Mouse (Mus musculus): ENCODE data around the gene Shq1.
A peak's percentile ranks its signal among the peaks of the same experiment; 100 is the strongest.

The Shq1 gene

GRCm38 (mm10) chr6:100670880-100671344 is at the start of gene Shq1:
Shq1 (minus strand) TSS chr6:100671157.
- DNase-seq (ENCODE audit: low read depth, low spot score): peak; percentile 96

GRCm38 (mm10) chr6:100720098-100720501 is 49.1 kb upstream of the Shq1 start:
- no peak for DNase-seq (ENCODE audit: low read depth, low spot score)

GRCm38 (mm10) chr6:100716817-100717216 is 45.9 kb upstream of the Shq1 start:
- no peak for DNase-seq (ENCODE audit: low read depth, low spot score)

- DNase-seq (ENCODE audit: low read depth, low spot score): no peak
Observed at GRCm38 (mm10) chr6:100716152-100716551, 45.2 kb upstream of the Shq1 start.

GRCm38 (mm10) chr6:100715296-100715828 is 44.4 kb upstream of the Shq1 start:
- DNase-seq (ENCODE audit: low read depth, low spot score): no peak

GRCm38 (mm10) chr6:100710866-100711265 is 39.9 kb upstream of the Shq1 start:
- DNase-seq (ENCODE audit: low read depth, low spot score): no peak

- peak; percentile 49 for DNase-seq (ENCODE audit: low read depth, low spot score)
Observed at GRCm38 (mm10) chr6:100710170-100710569, 39.2 kb upstream of the Shq1 start.

- peak; percentile 10 for DNase-seq (ENCODE audit: low read depth, low spot score)
Observed at GRCm38 (mm10) chr6:100709483-100709882, 38.5 kb upstream of the Shq1 start.

- no peak for DNase-seq (ENCODE audit: low read depth, low spot score)
Observed at GRCm38 (mm10) chr6:100708996-100709395, 38.0 kb upstream of the Shq1 start.

- no peak for DNase-seq (ENCODE audit: low read depth, low spot score)
Observed at GRCm38 (mm10) chr6:100708248-100708647, 37.3 kb upstream of the Shq1 start.

GRCm38 (mm10) chr6:100707557-100707956 is 36.6 kb upstream of the Shq1 start:
- DNase-seq (ENCODE audit: low read depth, low spot score): no peak

- no peak for DNase-seq (ENCODE audit: low read depth, low spot score)
Observed at GRCm38 (mm10) chr6:100706861-100707260, 35.9 kb upstream of the Shq1 start.

- no peak for DNase-seq (ENCODE audit: low read depth, low spot score)
Observed at GRCm38 (mm10) chr6:100705366-100705811, 34.4 kb upstream of the Shq1 start.

- no peak for DNase-seq (ENCODE audit: low read depth, low spot score)
Observed at GRCm38 (mm10) chr6:100704574-100705365, 33.8 kb upstream of the Shq1 start, which contains the start of gene Gxylt2. Gxylt2 (plus strand) TSS chr6:100704734.

GRCm38 (mm10) chr6:100704197-100704573 is 33.2 kb upstream of the Shq1 start:
- DNase-seq (ENCODE audit: low read depth, low spot score): no peak

GRCm38 (mm10) chr6:100700774-100701173 is 29.8 kb upstream of the Shq1 start:
- no peak for DNase-seq (ENCODE audit: low read depth, low spot score)

GRCm38 (mm10) chr6:100699986-100700385 is 29.0 kb upstream of the Shq1 start:
- DNase-seq (ENCODE audit: low read depth, low spot score): no peak

- DNase-seq (ENCODE audit: low read depth, low spot score): no peak
Observed at GRCm38 (mm10) chr6:100686341-100686740, 15.4 kb upstream of the Shq1 start.

GRCm38 (mm10) chr6:100678636-100679035 is 7.7 kb upstream of the Shq1 start:
- no peak for DNase-seq (ENCODE audit: low read depth, low spot score)

- DNase-seq (ENCODE audit: low read depth, low spot score): no peak
Observed at GRCm38 (mm10) chr6:100676461-100676860, 5.5 kb upstream of the Shq1 start.

GRCm38 (mm10) chr6:100674974-100675373 is 4.0 kb upstream of the Shq1 start:
- DNase-seq (ENCODE audit: low read depth, low spot score): peak; percentile 68

- no peak for DNase-seq (ENCODE audit: low read depth, low spot score)
Observed at GRCm38 (mm10) chr6:100671401-100671800, 444 bp upstream of the Shq1 start.

GRCm38 (mm10) chr6:100670370-100670841 is 551 bp downstream of the Shq1 start:
- DNase-seq (ENCODE audit: low read depth, low spot score): peak; percentile 67
